Comparison of ENCODE assay signal across 24 mouse cellular contexts in genomic region chr8:47211226-47211625, GRCm38 (mm10).
DNase-seq lines count a peak whose midpoint lies in the region; ATAC-seq lines count a peak whose summit lies in the region.
"Had no signal": no experiment of that assay in that cellular context is flagged by ENCODE, and none has a peak within 500 bp of the region (broad histone marks: within the 10 kb centered on the region; RNA-seq: fewer than 3 reads in every experiment).

No protein-coding gene starts in this region.

- H3K27me3 ChIP-seq in embryonic facial prominence, embryonic 15.5 days: no peaks in the 10 kb centered on the region
- no peaks in the 10 kb centered on the region for H3K27me3 ChIP-seq in limb, embryonic 13.5 days
- H3K27me3 ChIP-seq: liver, embryonic 15.5 days; midbrain, embryonic 12.5 days had no signal

- no peak for ATAC-seq in embryonic facial prominence, embryonic 15.5 days (ENCODE audit: insufficient number of reproducible peaks, low FRiP score, low TSS enrichment, low read depth)
- no peak for ATAC-seq in limb, embryonic 13.5 days (ENCODE audit: low FRiP score, low read depth)
- ATAC-seq: hindbrain, postnatal 0 days had no signal

- peak overlapping the region; percentile 36 for H3K27ac ChIP-seq in embryonic facial prominence, embryonic 15.5 days (replicated peaks)
- H3K27ac ChIP-seq in limb, embryonic 13.5 days: peak overlapping the region; percentile 22; the same call in 1 of the 2 replicates
- H3K27ac ChIP-seq: hindbrain, postnatal 0 days; left cerebral cortex, adult 2 months; liver, embryonic 15.5 days; midbrain, embryonic 12.5 days; stomach, postnatal 0 days had no signal

- no peak overlapping the region for H3K4me3 ChIP-seq in embryonic facial prominence, embryonic 15.5 days (replicated peaks)
- H3K4me3 ChIP-seq in limb, embryonic 13.5 days: no peak overlapping the region
- H3K4me3 ChIP-seq: left cerebral cortex, adult 2 months; liver, embryonic 15.5 days; midbrain, embryonic 12.5 days had no signal

- no peak overlapping the region for H3K9ac ChIP-seq in embryonic facial prominence, embryonic 15.5 days
- H3K9ac ChIP-seq in limb, embryonic 13.5 days: no peak overlapping the region
- H3K9ac ChIP-seq: liver, embryonic 15.5 days; midbrain, embryonic 12.5 days had no signal

- peaks cover 32% of the 10 kb centered on the region for H3K4me1 ChIP-seq in embryonic facial prominence, embryonic 15.5 days
- H3K4me1 ChIP-seq in limb, embryonic 13.5 days: peaks cover 50% of the 10 kb centered on the region
- H3K4me1 ChIP-seq: liver, embryonic 15.5 days had no signal

- 24% methylated on average over 9 of the region's 9 CpGs for WGBS in embryonic facial prominence, embryonic 15.5 days
- 12% methylated on average over 9 of the region's 9 CpGs for WGBS in limb, embryonic 13.5 days

- intact Hi-C loops in heart, postnatal 14 days (cut with DNase I): no loop called here

- peak overlapping the region; percentile 8; the same call in 1 of the 2 replicates for H3K4me2 ChIP-seq in embryonic facial prominence, embryonic 15.5 days (replicated peaks)
- H3K4me2 ChIP-seq in limb, embryonic 13.5 days (replicated peaks): peak overlapping the region; percentile 46
- H3K4me2 ChIP-seq: liver, embryonic 15.5 days; midbrain, embryonic 12.5 days had no signal

- H3K9me3 ChIP-seq in embryonic facial prominence, embryonic 15.5 days (replicated peaks): no peaks in the 10 kb centered on the region
- H3K9me3 ChIP-seq in limb, embryonic 13.5 days: no peaks in the 10 kb centered on the region
- H3K9me3 ChIP-seq: liver, embryonic 15.5 days; midbrain, embryonic 12.5 days had no signal

- DNase-seq in heart, adult 11 months: peak; percentile 12
- DNase-seq in heart, postnatal 14 days: no peak
- DNase-seq in embryo, embryonic 11 days: peak; percentile 57
- DNase-seq in urinary bladder, postnatal 25 days (ENCODE audit: low spot score): no peak
- no peak for DNase-seq in retina, postnatal 1 day
- no peak for DNase-seq in kidney, postnatal 14 days
- DNase-seq: adrenal gland, postnatal 14 days; cerebellum, adult 8-10 months; cerebellum, postnatal 36 days; gastrocnemius, postnatal 36 days; heart, postnatal 36 days; kidney, adult 11 months; liver; lung, postnatal 10 days; right cerebral cortex, postnatal 14 days; thymus, adult 2 months; thymus, postnatal 4 days had no signal

- H3K36me3 ChIP-seq in embryonic facial prominence, embryonic 15.5 days: no peaks in the 10 kb centered on the region
- no peaks in the 10 kb centered on the region for H3K36me3 ChIP-seq in limb, embryonic 13.5 days
- H3K36me3 ChIP-seq: liver, embryonic 15.5 days; midbrain, embryonic 12.5 days had no signal

Comparison
In these comparisons a context has a peak if more than half of its experiments do, and no peak if none do; other contexts are left out.
1. DNase-seq: peak in heart, adult 11 months (single experiment) and embryo, embryonic 11 days (single experiment); none in heart, postnatal 14 days (0 of 2), urinary bladder, postnatal 25 days (single experiment), retina, postnatal 1 day (single experiment) and kidney, postnatal 14 days (single experiment).